Mouse (Mus musculus): ENCODE results near the gene Gm11992.

Gene Gm11992

GRCm38 (mm10) chr11:9048011-9048702 lies at the start of gene Gm11992:
TSS of gene Gm11992 (plus strand) at chr11:9048594.
- DNase-seq (ENCODE audit: low spot score in 2 of 2) = peak; percentile 63 to 69

DNA sequence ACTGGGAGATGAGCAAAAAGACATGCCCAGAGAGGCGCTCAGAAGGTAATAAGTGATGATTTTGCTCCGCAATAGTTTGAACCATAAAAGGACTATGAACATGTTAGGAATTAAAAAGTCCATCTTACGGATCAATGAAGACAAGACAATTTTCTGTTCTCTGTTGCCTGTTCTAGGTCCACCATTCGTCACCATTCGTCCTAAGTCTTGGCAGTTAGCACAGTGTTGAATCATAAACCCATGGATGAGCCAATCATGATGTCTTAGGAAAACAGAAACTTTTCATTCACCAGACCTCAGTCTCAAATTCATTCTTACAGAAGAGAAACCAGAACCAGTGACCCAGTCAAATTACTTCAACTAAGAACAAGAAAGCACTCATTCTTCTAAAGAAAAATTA lies 39.6 kb upstream of the Gm11992 start:
- DNase-seq (ENCODE audit: low spot score in 2 of 2) = no peak

DNA sequence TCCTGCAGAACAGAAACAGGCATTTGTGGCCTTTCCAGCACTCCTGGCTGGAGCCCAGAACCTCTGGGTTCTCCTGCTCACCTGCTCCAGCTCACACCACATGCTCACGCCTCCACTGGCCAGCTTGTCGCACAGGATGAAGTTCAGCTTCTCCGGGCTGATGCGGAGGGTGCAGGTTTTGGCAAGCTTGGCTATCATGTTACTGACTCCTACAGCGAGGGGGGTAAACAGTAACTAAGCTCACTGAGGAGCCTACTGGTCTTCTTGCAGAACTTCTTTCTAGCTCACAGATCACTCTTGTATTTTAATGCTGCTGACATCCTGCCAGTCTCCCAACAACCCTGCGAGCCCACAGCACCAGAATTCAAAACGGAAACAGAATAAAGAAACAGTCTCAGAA lies 38.0 kb upstream of the Gm11992 start:
- peak; percentile 4 to 20 for DNase-seq (ENCODE audit: low spot score in 2 of 2)

- peak; percentile 81 to 90 for DNase-seq (ENCODE audit: low spot score in 2 of 2)
Observed at GRCm38 (mm10) chr11:9010853-9011339, 37.5 kb upstream of the Gm11992 start, which contains the start of gene Hus1. TSS of gene Hus1 (minus strand) at chr11:9011191.

GRCm38 (mm10) chr11:9011348-9011747 lies 37.0 kb upstream of the Gm11992 start:
- no peak for DNase-seq (ENCODE audit: low spot score in 2 of 2)

GRCm38 (mm10) chr11:9014740-9015139 lies 33.7 kb upstream of the Gm11992 start:
- no peak for DNase-seq (ENCODE audit: low spot score in 2 of 2)

DNA sequence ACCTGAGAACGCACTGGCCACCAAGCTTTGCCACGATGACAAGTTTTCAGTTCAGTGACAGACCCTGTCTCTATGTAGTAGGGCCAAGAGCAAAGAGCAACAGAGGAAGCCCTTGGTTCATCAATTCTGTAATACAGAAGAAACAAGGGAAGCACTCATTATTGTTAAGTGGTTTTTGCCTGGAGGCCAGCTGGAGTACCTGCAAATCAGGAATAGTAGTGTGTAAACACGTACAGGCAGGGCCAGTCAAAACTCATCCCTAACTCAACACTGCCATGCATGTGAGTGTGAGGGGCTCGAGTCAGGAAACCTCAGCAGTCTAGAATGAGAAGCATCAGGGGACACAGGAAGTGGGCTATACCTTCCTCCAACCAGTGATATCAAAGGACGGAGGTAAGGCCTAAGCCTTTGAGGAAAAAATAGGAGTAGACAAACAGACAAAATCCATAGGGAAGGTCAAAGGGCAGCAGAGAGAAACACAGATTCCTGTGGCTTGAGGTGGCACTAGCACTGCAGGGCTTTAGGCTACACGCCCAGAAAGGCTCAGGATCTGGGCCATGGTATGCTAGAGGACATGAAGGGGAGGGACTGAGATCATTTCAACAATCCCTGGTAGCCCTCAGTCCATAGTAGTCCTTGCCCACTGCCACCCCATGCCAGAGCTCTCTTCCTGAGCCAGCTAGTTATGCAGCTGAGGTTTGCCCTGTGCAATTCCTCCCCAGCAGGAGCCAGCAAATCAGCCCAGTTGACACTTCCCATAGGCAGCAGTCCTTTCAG lies 29.7 kb upstream of the Gm11992 start:
- DNase-seq (ENCODE audit: low spot score in 2 of 2) = no peak

DNA sequence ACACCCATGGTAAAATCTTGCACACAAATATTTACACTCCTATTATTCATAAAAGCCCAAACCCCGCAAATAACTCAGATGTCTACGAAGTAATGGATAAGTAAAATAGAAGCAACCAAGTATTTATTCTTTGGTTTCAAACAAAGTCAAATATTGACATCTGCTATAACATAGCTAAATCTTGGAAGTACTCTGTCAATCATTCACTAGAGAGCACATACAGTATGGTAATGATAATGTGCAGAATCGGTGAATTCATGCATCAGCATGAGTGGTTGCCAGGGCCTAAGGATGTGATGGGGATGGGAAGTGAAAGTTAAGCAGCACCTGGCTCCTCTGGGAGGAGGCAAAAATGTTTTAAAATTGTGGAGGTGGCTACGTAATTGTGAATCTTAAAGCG lies 28.2 kb upstream of the Gm11992 start:
- no peak for DNase-seq (ENCODE audit: low spot score in 2 of 2)

DNA sequence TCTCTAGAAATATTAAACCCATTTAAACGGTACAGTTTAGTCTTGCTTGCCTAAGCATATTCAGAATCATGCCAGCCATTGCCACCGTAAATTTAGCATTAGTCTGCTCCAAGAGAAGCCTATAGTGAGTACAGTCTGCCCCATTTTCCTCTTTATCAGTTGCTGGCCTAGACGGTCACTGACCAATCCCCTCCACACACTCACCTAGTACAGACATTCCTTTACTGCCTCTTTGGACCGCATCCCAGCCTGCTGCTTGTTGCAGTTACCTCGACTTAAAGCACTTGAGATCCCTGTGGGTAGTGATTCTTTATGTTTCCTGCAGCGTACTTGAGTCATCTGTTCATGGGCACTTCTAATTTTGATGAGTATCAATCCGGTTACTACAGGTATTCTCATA lies 23.6 kb upstream of the Gm11992 start:
- DNase-seq (ENCODE audit: low spot score in 2 of 2) = no peak

DNA sequence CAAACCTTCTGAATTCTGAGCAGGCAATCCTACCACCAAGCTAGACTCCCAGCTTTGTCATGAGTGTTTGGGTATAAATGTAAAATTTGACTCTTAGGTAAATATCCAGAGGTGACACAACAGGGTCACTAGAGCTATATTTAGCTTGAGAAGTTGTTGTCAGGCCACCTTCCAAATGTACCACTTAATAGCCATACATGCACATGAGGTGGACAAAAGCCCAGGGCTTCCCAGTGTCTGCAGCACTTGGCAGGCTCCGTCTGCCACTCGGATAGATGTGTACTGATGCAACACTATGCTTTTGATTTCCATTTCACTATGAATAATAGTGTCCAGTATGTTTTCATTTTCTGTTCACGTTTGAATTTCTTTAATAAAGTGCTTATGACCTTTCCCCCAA lies 23.2 kb upstream of the Gm11992 start:
- no peak for DNase-seq (ENCODE audit: low spot score in 2 of 2)

DNA sequence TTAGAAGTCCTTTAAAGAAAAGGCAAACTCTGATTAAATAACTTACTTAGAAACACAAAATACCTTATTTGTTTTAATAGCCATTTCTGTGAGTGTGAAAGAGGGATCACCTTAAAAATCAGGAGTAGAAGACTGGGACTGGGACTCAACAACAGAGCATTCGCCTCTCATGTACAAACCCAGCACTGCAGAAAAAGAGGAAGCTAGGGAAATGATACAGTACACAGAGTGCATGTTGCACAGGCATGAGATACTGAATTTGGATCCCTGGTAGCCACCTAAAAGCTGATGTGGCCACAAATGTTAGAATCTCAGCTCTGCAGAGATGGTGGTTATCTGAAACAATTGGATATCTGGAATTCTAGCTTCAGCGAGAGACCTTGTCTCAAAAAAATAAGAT lies 16.9 kb upstream of the Gm11992 start:
- DNase-seq (ENCODE audit: low spot score in 2 of 2) = no peak

GRCm38 (mm10) chr11:9046546-9046945 lies 1.8 kb upstream of the Gm11992 start:
- DNase-seq (ENCODE audit: low spot score in 2 of 2) = no peak

- DNase-seq (ENCODE audit: low spot score in 2 of 2) = no peak
Observed at GRCm38 (mm10) chr11:9047044-9047443, 1.4 kb upstream of the Gm11992 start.

GRCm38 (mm10) chr11:9048703-9049060 lies 288 bp downstream of the Gm11992 start, which contains the start of gene Sun3:
TSS of gene Sun3 (minus strand) at chr11:9048991.
- DNase-seq (ENCODE audit: low spot score in 2 of 2) = peak in 1 of 2 experiments; percentile 44

DNA sequence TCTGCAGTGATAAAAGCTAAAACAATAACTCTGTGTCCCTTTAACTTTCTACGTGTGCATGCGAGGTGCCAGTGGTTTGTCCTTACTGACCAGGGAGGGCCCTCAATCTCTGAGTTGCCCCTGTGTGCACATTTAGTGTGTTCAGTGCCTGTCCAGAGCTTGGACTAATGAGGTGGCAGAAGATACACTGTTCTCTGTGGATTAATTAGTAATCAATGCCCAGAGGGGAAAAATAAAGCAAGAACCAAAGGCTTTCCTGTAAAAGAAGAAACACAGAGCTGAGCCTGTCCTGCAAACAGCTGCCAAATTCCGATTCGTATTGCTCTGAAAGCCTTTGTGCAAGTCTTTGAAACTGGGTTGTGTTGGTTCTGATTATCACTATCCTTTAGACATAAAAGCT lies 1.8 kb downstream of the Gm11992 start:
- no peak for DNase-seq (ENCODE audit: low spot score in 2 of 2)

GRCm38 (mm10) chr11:9051895-9052294 lies 3.5 kb downstream of the Gm11992 start:
- no peak for DNase-seq (ENCODE audit: low spot score in 2 of 2)

DNA sequence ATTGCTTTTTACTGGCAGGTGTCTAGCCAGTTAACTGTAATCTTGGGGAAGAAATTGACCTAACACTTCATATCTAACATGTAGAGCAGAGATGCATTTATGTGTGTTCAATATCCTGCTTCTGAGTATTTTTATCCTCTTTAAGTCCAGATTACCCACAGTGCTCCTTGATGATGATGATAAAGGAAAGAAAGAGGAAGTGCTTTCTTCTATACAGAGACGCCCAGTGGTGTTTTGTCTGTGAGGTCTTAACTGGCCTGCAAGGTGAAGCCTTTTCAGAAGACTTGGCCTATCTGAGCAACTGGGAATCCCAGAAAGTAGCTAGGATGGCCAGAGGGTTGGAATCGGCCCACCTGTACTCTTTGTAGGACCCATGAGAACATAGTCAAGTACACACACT lies 8.5 kb downstream of the Gm11992 start:
- no peak for DNase-seq (ENCODE audit: low spot score in 2 of 2)

GRCm38 (mm10) chr11:9057711-9058110 lies 9.3 kb downstream of the Gm11992 start:
- DNase-seq (ENCODE audit: low spot score in 2 of 2) = no peak

- no peak for DNase-seq (ENCODE audit: low spot score in 2 of 2)
Observed at GRCm38 (mm10) chr11:9060029-9060428, 11.6 kb downstream of the Gm11992 start.

DNA sequence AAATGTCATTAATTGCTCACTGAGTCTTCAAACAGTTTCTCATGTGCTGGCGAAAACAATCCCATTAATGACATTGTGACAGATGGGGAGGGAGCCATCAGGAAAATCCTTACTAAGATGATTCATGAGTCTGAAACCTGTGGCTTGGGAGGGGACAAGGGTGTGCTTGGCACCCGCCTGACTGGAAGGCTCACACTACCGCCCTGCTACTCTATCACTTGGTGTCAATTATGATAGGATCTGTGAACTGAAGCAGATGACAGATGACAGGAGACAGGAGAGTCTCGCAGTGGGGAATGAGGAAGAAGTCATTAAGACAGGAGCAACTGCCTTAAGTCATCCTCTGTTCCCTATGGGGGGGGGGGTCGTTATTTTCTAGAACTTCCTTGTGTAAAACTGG lies 12.1 kb downstream of the Gm11992 start:
- DNase-seq (ENCODE audit: low spot score in 2 of 2) = no peak

GRCm38 (mm10) chr11:9076444-9076843 lies 28.1 kb downstream of the Gm11992 start:
- no peak for DNase-seq (ENCODE audit: low spot score in 2 of 2)

GRCm38 (mm10) chr11:9113189-9113588 lies 64.8 kb downstream of the Gm11992 start:
- no peak for DNase-seq (ENCODE audit: low spot score in 2 of 2)
